Mouse (Mus musculus): ENCODE data around the gene Tex16. TPM values are rescaled to one million over a fixed set of nuclear protein-coding genes. Genes with fewer than 3 reads are reported as not detected.

The Tex16 gene
- polyA plus RNA-seq (2016; fragmentation: Nextera tagmentation; extraction: Ambion mirVana): 0.63 and 1.4 TPM in 2 replicates

DNA sequence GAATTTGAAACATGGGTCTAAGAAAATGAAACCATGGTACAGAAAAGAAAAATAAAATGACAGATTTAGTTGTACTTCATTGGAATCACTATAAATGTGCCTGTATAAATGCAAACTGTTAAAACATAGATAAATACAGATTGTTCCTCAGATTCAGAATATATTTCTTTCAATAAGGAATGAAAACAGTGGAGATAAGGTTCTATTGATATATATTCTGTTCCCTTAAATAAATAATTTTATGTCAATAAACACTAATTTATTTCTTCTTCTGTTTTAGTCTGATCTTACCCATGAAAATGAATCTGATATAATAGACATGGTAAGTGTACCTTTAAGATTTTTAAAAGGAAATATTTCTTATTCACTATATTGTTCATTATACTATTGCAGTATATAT lies at the start of gene Tex16:
Gene Tex16, plus strand, starts transcription at position 301 of the 400 bp plus-strand sequence.
- no peak for DNase-seq (ENCODE audit: low spot score)
- H3K27ac ChIP-seq: no peak within 1 kb of the TSS
- H3K36me3 ChIP-seq: no peaks in the 10 kb centered on the region
- no peaks in the 10 kb centered on the region for H3K9me3 ChIP-seq (replicated peaks)
- no peak within 1 kb of the TSS for H3K4me3 ChIP-seq
- H3K4me1 ChIP-seq: no peaks in the 10 kb centered on the region
- no peaks in the 10 kb centered on the region for H3K27me3 ChIP-seq (ENCODE audit: low read depth, poor library complexity, severe bottlenecking)

DNA sequence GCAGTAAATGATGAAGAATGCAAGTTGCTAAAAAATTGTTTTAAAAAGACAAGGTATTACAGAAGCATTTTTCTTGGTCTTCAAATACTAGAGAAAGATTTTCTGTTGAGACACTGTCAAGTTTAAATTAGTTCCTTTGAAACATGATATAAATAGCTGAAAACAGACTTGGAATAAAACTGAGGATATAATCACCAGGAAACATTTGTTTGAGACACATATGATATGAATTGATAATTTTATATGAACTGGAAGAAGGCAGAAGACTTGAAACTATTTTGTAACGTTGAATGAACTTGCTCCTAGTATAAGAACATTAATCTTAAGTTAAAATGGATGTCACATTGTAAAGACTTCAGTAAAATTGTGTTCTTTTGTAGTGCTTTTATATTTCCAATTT lies 11.1 kb upstream of the Tex16 start:
- 61% methylated on average over 1 of the region's 1 CpGs for WGBS
- Histone ChIP-seq H3K4me3 (no peak overlapping the region), H3K27ac (no peak overlapping the region), H3K27me3 (ENCODE audit: low read depth, poor library complexity, severe bottlenecking) (no peaks in the 10 kb centered on the region), H3K9me3 (replicated peaks) (no peaks in the 10 kb centered on the region), H3K4me1 (no peaks in the 10 kb centered on the region), H3K36me3 (no peaks in the 10 kb centered on the region)
- no peak for DNase-seq (ENCODE audit: low spot score)

Other genes with a start within 250 kb of the Tex16 start
- gene Gm45194, start 119.6 kb upstream of the Tex16 start, polyA plus RNA-seq (2016; fragmentation: Nextera tagmentation; extraction: Ambion mirVana): 0.50 and 1.0 TPM in 2 replicates
- gene 4933403O08Rik, start 228.0 kb downstream of the Tex16 start, polyA plus RNA-seq (2016; fragmentation: Nextera tagmentation; extraction: Ambion mirVana): not detected in 2 replicates